Mouse (Mus musculus) left cerebral cortex, adult 2 months (tissue): ENCODE measurements around the gene Npepl1. TPM values are rescaled to one million over a fixed set of nuclear protein-coding genes. Genes with fewer than 3 reads are reported as not detected.

Experiments used
- DNase-seq, 2 experiments: peaks; one replicate each; pipeline ENCODE4 v3.0.0; 2021 to 2022; ENCODE audit warnings: low spot score in 2 of 2, mixed read lengths in 1 of 2; ENCODE audit errors: extremely low spot score in 1 of 2
- H3K27ac ChIP-seq: fragments of 200-600 bp; 2 replicates; pipeline ENCODE4 v1.8.1; 2022
- H3K4me3 ChIP-seq: fragments of 200-600 bp; 2 replicates; pipeline ENCODE4 v1.8.1; 2022
- CTCF ChIP-seq: fragments of 200-600 bp; IDR thresholded peaks from 2 replicates; pipeline ENCODE4 v1.8.1; 2022; ENCODE audit warnings: antibody characterized with exemption, mild to moderate bottlenecking, moderate library complexity
- intact Hi-C: fragments of 180-260 bp; cut with DNase I; formaldehyde crosslinking; loops from one replicate; pipeline ENCODE4 v1.15.1; 2025
- total RNA-seq, 2 experiments: library from RNA; stranded (reverse); gene quantifications; 2 replicates each; pipeline ENCODE4 v1.2.3; 2021

Gene Npepl1
- total RNA-seq, 2 experiments from 2014 or later: 12.8 to 13.7 TPM

DNA sequence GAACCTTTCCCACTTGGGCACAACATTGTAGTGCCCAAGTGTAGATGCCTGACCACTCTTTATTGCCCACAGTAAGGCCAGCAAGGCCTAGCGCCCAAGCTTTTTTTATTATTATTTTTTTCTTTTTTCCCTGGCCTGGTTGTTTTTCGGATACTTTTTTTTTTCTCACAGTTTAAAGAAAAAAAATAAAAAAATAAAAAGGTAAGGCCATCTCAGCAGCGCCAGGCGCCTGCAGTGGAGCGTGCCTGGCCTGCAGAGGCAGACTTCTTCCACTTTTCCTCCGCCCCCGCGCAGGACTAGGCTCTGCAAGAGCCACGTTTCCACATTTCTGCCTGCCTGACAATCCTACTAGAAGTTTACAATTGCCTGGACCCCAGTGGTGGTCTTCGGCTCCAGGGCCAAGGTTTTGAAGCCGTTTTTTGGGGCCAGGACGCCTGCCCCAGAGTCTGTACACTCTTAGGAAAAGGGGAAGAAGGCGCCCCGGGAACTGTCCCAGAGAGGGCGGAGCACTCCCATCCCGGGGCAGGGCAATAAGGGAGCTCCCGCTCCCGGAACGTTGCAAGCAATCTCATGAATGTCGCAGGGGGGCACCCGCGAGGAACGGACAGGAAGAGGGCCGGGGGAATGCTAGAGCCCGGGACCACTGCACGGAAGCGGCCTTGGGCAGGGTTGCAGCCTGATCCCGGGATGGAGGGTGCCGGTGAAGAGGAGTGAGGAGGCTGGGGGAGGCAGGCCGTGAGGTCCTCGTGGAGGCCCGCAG is 34.3 kb upstream of the Npepl1 start, which contains the start of gene Stx16:
Stx16 (plus strand) TSS at position 636 of the 760 bp plus-strand sequence.
- peak within 1 kb of the TSS; percentile 80 for H3K4me3 ChIP-seq
- DNase-seq: peak; percentile 90 to 94
- intact Hi-C loops: loop anchor here (2.0 to 10.0 kb wide), 3 partner anchors 221 to 489 kb away; no protein-coding TSS in a partner anchor
- TF ChIP-seq CTCF: peak; percentile 44
- peak within 1 kb of the TSS; percentile 89 for H3K27ac ChIP-seq

DNA sequence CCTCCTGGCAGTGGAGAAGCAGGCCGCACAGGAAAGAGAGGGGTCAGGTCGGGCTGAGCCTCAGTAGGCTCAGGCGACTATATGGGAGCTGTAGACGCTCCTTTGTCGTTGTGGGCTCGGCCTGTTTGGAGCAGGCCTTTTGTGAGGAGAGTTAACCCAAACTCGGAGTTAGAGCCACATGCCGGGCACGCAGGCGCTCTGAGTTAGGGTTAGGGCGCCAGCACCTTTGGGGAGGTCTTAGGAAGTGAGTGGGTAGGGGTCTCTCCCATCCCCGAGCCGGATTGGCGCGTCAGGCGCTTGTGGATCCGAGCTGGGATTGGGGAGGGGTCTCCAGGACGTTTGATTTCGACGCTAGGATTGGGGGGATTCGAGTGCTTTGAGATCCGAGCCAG is 33.7 kb upstream of the Npepl1 start:
- DNase-seq: peak in 1 of 2 experiments; percentile 18
- intact Hi-C loops: loop anchor here (2.0 to 10.0 kb wide), 3 partner anchors 221 to 490 kb away; no protein-coding TSS in a partner anchor

GRCm38 (mm10) chr2:174077004-174077695 is 33.0 kb upstream of the Npepl1 start:
- TF ChIP-seq CTCF: no peak
- no peak for DNase-seq
- Histone ChIP-seq H3K27ac (peak overlapping the region; percentile 89; the same call in 1 of the 2 replicates), H3K4me3 (peak overlapping the region; percentile 80)
- intact Hi-C loops: loop anchor here (2.0 to 10.0 kb wide), 3 partner anchors 220 to 490 kb away; no protein-coding TSS in a partner anchor

More for the DNA sequence above, 33.7 kb upstream of the Npepl1 start:
- TF ChIP-seq CTCF: no peak
- peak overlapping the region; percentile 80 for H3K4me3 ChIP-seq
- peak overlapping the region; percentile 89 for H3K27ac ChIP-seq

DNA sequence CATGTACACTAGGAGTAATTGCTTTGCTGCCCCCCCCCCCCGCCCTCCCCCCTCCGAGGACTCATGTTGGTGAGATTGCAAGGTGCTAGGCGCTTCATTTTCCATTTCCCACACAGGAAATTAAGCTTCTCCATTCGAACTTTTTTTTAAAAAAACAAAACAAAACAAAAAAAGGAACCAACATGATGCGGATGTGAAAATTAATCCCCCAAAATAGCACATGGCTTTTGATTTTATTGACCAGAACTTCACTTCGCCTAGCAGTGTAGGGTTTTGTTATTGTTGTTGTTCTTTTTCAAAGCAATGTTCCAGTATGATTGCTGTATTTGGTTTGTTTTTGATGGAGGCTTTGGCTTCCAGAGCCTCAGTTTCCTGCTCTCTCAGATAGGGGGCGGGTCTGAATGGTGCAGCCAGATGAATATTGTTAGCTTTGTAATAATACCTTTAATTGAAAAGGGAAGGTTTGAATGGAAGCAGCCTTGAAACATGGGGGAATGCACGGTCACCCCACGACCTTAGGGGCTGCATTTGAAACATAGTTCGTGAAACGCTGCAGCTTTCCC is 32.3 kb upstream of the Npepl1 start:
- Histone ChIP-seq H3K4me3 (peak overlapping the region; percentile 22), H3K27ac (no peak overlapping the region)
- no peak for DNase-seq
- intact Hi-C loops: loop anchor here (2.0 to 10.0 kb wide), 3 partner anchors 219 to 491 kb away; no protein-coding TSS in a partner anchor
- TF ChIP-seq CTCF: no peak; the same call in 1 of the 2 replicates

- H3K4me3 ChIP-seq: no peak overlapping the region
- no peak for DNase-seq
- no peak for TF ChIP-seq CTCF
- intact Hi-C loops: no loop called here
- no peak overlapping the region for H3K27ac ChIP-seq
Measured at GRCm38 (mm10) chr2:174081833-174082232, 28.3 kb upstream of the Npepl1 start.

DNA sequence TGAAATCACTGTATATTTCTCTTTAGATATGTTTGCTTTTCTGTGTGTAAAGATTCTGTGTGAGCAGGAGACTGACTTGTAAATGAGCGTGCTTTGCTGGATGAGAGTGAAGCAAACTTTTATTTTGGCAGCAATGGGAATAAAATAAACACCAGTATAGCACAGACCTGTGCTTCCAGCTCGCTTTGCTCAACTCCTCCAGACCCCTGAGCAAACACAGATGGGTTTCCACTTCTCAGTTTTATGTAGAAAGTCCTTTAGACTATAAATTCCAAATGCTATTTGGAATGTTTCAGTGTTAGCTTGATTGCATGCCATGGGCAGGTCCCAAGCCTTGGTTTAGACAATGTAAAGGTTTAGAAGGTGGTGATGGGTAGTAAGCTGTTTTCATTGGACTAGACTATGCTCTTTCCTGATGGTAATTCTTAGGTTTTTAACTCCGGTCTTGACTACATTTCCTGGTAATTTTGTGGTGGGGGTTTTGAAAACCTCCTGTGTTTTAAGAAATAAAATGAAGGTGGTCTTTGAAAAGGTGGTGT is 27.7 kb upstream of the Npepl1 start:
- no peak overlapping the region for H3K4me3 ChIP-seq
- no peak for DNase-seq
- H3K27ac ChIP-seq: no peak overlapping the region
- intact Hi-C loops: no loop called here
- no peak for TF ChIP-seq CTCF

- intact Hi-C loops: no loop called here
- TF ChIP-seq CTCF: no peak
- DNase-seq: no peak
- no peak overlapping the region for H3K4me3 ChIP-seq
- no peak overlapping the region for H3K27ac ChIP-seq
Measured at GRCm38 (mm10) chr2:174095086-174095485, 15.1 kb upstream of the Npepl1 start.

- TF ChIP-seq CTCF: no peak
- intact Hi-C loops: no loop called here
- no peak overlapping the region for H3K27ac ChIP-seq
- no peak overlapping the region for H3K4me3 ChIP-seq
- no peak for DNase-seq
Measured at GRCm38 (mm10) chr2:174102399-174102798, 7.8 kb upstream of the Npepl1 start.

DNA sequence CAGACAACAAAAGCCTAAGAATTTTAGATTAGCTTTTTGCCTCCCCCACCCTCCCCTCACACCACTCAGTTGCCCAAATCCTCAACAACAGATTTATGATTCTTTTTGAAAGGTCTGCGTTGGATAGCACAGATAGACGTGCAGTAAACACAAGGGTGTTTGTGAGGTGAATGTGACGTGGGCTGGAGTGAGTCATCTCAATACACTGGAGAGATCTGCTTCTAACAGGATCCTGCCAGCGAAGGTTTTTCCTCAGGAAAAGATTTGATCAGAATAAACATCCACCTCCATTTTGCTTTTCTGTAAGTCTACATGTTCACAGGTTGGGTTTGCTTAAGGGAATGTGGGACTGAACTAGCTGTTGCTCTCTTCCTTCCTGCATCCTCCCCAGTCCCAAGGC is 6.6 kb upstream of the Npepl1 start:
- Histone ChIP-seq H3K27ac (no peak overlapping the region), H3K4me3 (no peak overlapping the region)
- no peak for TF ChIP-seq CTCF
- intact Hi-C loops: no loop called here
- DNase-seq: no peak

GRCm38 (mm10) chr2:174107375-174107774 is 2.8 kb upstream of the Npepl1 start:
- intact Hi-C loops: no loop called here
- no peak for DNase-seq
- H3K27ac ChIP-seq: no peak overlapping the region
- no peak for TF ChIP-seq CTCF
- H3K4me3 ChIP-seq: no peak overlapping the region

DNA sequence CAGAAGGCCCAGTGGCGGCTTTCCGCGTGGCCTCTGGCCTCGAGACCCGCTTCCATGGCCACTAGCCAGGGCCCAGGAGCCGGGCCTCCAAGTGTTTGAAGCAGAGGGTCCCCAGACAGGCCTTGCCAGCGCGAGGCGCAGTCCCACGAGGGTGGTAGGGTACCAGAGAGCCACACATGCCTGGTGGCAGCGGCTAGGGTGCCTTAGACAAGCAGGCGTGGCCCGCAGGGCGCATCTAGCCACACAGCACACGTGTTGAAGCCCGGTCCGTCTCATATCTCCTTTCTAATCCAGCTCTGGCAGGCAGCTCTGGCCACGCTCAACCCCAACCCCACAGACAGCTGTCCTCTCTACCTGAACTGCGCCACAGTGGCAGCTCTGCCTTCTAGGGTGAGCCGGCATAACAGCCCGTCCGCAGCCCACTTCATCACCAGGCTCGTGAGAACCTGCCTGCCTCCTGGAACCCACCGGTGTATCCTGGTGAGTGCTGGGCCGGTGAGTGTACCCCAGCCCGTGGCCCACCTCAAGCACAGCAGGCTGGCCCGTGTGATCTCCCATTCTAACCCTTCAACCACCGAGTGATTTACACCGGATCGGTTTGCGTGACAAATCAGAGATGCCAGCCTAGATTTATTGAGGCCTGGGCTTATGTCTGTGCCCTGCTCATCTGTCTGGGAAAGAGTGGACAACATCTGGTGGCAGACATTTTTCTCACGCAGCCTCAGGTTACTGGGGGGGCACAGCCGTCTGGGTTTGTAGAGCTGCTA is 817 bp downstream of the Npepl1 start:
- no peak overlapping the region; the same call in 1 of the 2 replicates for H3K27ac ChIP-seq
- no peak for DNase-seq

More for the DNA sequence above, 817 bp downstream of the Npepl1 start:
- no peak for TF ChIP-seq CTCF
- peak overlapping the region; percentile 46 for H3K4me3 ChIP-seq
- intact Hi-C loops: no loop called here
